Mouse (Mus musculus) lung, embryonic 15.5 days (tissue): ENCODE results near the gene Calu. TPM values are rescaled to one million over a fixed set of nuclear protein-coding genes. Genes with fewer than 3 reads are reported as not detected.

Experiments
- ATAC-seq: fragments of 200-750 bp; cut with Nextera tagmentation; 2 replicates; pipeline ENCODE4 v1.8.0; 2017; ENCODE audit warnings: moderate number of reproducible peaks, borderline replicate concordance; ENCODE audit not compliant: low FRiP score, low TSS enrichment; ENCODE audit errors: extremely low read depth
- H3K27ac ChIP-seq: fragments of 300-500 bp; sonication (generic); 2 replicates; pipeline ENCODE4 v1.5.1; 2015; ENCODE audit warnings: moderate library complexity, mild to moderate bottlenecking, inconsistent platforms
- H3K27me3 ChIP-seq: fragments of 300-500 bp; sonication (generic); 2 replicates; pipeline ENCODE4 v1.6.1; 2015; ENCODE audit warnings: inconsistent platforms
- H3K36me3 ChIP-seq: fragments of 300-500 bp; sonication (generic); 2 replicates; pipeline ENCODE4 v1.6.1; 2015; ENCODE audit warnings: inconsistent platforms
- H3K4me1 ChIP-seq: fragments of 300-500 bp; sonication (generic); 2 replicates; pipeline ENCODE4 v1.6.1; 2015; ENCODE audit warnings: inconsistent platforms
- H3K4me2 ChIP-seq: fragments of 300-500 bp; sonication (generic); 2 replicates; pipeline ENCODE4 v1.6.1; 2015; ENCODE audit warnings: inconsistent platforms, mild to moderate bottlenecking, moderate library complexity
- H3K4me3 ChIP-seq: fragments of 300-500 bp; sonication (generic); 2 replicates; pipeline ENCODE4 v1.5.1; 2015; ENCODE audit warnings: mild to moderate bottlenecking, inconsistent platforms
- H3K9ac ChIP-seq: fragments of 300-500 bp; sonication (generic); 2 replicates; pipeline ENCODE4 v1.6.1; 2015; ENCODE audit warnings: inconsistent platforms
- H3K9me3 ChIP-seq: fragments of 300-500 bp; sonication (generic); 2 replicates; pipeline ENCODE4 v1.6.1; 2016; ENCODE audit warnings: inconsistent platforms
- WGBS: fragments of 180-500 bp; shearing (Covaris S2); methylation state at CpG from one replicate; pipeline ENCODE4 v1.1.7; 2015; 5-methylcytosine and 5-hydroxymethylcytosine counted together
- polyA plus RNA-seq: library from polyadenylated mRNA; unstranded; fragments of >200 nt; fragmentation: Nextera tagmentation; extraction: Ambion mirVana; gene quantifications from 2 replicates; pipeline ENCODE4 v1.2.1, GENCODE M21; 2015

The Calu gene
- 427 and 444 TPM in 2 replicates for polyA plus RNA-seq

DNA sequence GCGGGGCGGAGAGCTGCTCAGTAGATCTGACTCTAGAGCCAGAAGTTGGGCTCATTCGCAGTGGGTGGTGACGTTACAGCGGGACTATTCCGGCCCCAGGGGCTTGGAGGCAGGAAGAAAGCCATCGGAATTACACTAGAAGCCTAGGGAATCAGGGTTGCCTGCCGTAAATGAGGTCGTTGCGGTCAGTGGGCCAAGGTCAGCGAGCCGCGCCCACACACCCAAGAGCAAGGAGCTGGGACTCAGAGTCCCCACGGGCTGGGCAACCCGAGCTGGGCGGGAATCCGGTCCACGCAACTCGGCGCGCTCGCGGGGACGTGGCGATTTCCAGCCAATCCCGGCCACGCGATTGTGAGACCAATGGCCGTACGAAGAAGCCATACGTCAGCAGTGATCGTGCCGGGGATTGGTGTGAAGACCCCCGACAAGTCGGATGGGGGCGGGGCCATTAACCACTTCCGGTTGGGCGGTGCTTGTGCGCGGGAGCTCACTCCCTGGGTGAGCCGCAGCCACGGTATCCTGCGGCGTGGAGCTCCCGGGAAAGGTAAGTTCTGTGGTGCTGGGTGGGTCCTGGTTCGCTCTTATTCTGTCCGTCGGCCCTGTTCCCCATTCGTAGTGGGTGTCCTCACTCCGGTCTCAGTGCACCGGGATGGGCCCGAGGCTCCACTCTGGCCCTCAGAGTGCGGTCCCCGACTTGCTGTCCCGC lies at the start of gene Calu:
Gene Calu, plus strand, starts transcription at position 405 of the 706 bp plus-strand sequence.
- peak within 1 kb of the TSS; percentile 64 for H3K4me2 ChIP-seq
- H3K9me3 ChIP-seq = no peaks in the 10 kb centered on the region
- under 1% methylated on average over 55 of the region's 55 CpGs for WGBS
- H3K27me3 ChIP-seq = no peaks in the 10 kb centered on the region
- ATAC-seq = peak; percentile 99
- no peaks in the 10 kb centered on the region for H3K36me3 ChIP-seq
- peaks cover 14% of the 10 kb centered on the region for H3K4me1 ChIP-seq
- peak within 1 kb of the TSS; percentile 87 for H3K4me3 ChIP-seq
- H3K27ac ChIP-seq = peak within 1 kb of the TSS; percentile 85
- H3K9ac ChIP-seq = peak within 1 kb of the TSS; percentile 91

DNA sequence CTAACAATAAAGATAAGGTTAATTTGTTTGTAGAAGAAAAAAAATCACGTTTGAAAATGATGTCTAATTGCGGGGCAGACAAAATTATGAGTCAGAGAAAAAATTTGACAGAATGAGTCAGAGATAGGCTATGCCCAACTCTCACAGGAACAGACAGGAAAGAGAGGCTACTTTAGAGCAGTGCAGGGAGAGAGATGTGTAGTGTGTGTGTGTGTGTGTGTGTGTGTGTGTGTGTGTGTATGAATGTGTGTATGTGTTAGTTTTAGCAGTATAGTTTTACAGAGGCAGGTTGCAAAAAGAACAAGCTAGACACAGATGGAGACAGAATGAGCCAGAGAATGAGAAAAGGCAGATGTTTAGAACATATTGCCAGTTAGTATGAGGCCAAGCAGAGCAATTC lies 48.8 kb upstream of the Calu start:
- Histone ChIP-seq H3K27ac (no peak overlapping the region), H3K4me1 (no peaks in the 10 kb centered on the region), H3K4me3 (no peak overlapping the region), H3K9ac (no peak overlapping the region), H3K9me3 (no peaks in the 10 kb centered on the region), H3K36me3 (no peaks in the 10 kb centered on the region), H3K27me3 (no peaks in the 10 kb centered on the region), H3K4me2 (no peak overlapping the region)
- ATAC-seq = no peak
- WGBS = 52% methylated on average over 2 of the region's 2 CpGs

DNA sequence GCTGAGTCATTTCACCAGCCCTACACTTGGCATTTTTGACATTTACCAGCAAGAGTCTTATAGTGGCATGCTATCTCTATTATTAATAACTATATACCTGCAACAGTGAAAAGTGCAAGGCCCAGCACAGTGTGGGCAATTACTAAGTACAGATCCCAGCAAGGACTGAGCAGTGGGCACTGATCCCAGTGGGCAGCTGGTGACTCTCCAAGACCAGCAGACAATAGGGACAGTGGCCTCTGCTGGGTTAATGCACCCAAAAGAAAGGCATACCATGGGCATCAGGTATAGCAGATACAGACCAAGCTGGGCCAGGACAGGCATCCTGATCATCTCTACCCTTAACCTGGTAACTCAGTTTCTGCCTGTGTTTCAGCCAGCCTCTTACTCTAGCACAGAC lies 44.6 kb upstream of the Calu start:
- no peak for ATAC-seq
- Histone ChIP-seq H3K4me2 (no peak overlapping the region), H3K9me3 (no peaks in the 10 kb centered on the region), H3K9ac (no peak overlapping the region), H3K4me1 (no peaks in the 10 kb centered on the region), H3K27me3 (no peaks in the 10 kb centered on the region), H3K36me3 (no peaks in the 10 kb centered on the region), H3K27ac (no peak overlapping the region), H3K4me3 (no peak overlapping the region)

DNA sequence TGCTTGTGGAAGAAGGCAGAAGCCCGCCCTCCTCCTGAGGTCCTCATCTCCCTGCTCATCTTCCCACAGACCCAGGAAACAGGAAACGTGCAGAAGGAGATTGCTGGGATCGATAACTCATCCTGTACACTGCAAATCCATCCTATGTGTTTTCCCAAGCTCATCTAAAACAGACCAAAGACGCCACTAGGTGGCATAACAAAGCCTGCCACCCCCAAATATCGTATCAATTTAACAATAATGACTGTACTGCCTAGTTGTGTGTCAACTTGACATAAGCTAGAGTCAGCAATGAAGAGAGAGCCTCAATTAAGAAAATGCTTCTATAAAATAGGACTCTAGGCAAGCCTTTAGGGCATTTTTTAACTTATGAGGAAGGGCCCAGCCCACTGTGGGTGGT lies 44.1 kb upstream of the Calu start:
- no peak overlapping the region for H3K27ac ChIP-seq
- H3K4me2 ChIP-seq = no peak overlapping the region
- H3K27me3 ChIP-seq = no peaks in the 10 kb centered on the region
- H3K9me3 ChIP-seq = no peaks in the 10 kb centered on the region
- no peak overlapping the region for H3K9ac ChIP-seq
- no peaks in the 10 kb centered on the region for H3K36me3 ChIP-seq
- 35% methylated on average over 5 of the region's 5 CpGs for WGBS
- ATAC-seq = no peak
- H3K4me3 ChIP-seq = no peak overlapping the region
- no peaks in the 10 kb centered on the region for H3K4me1 ChIP-seq

DNA sequence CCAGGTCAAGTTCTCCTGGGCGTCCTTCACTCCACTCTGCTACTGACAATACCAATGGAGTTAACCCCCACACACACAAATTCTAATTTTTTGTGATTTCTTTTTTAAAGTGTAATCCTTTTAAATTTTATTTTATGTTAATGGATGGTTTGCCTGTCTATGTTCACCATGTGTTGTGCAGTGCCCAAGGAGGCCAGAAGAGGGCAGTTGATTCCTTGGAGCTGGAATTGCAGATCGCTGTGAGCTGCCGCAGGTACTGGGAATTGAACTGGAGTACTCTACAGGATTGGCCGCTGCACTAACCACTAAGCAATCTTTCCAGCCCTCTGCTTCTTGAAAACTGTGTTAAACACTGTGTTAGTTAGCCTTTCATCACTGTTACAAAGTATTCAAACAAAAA lies 42.4 kb upstream of the Calu start:
- WGBS = 86% methylated on average over 4 of the region's 4 CpGs
- H3K36me3 ChIP-seq = no peaks in the 10 kb centered on the region

DNA sequence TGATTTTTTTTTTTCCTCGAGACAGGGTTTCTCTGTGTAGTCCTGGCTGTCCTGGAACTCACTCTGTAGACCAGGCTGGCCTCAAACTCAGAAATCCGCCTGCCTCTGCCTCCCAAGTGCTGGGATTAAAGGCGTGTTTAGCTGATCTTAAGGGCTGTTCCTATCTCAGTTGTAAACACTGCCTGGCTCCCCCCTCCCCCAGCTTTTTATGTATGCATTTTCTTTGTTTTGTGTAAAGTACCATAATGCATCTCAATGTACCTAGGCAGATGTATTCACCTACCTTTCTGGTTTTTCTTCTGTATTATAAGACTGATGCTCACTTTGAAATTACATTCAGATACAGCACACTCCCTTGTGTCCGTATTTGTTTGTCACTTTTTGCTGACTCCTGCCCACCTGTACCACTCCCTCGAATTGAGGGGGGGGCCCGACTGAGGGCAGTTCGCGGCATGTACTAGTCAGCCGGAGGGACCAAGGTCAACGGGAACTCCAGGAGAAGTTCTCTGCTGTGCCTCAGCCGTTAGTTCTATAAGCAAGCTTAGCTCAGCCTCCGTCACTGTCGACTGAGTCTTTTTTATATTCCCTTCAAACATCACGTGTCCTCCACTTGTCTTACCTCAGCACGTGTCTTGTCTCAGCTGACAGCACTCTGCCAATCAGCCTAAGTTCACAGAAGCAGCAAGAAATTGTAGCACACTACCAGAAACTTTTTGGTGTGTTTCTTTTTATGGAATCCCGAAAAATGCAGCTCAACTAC lies 38.8 kb upstream of the Calu start:
- 85% methylated on average over 16 of the region's 16 CpGs for WGBS
- Histone ChIP-seq H3K27me3 (no peaks in the 10 kb centered on the region), H3K4me1 (no peaks in the 10 kb centered on the region), H3K36me3 (no peaks in the 10 kb centered on the region), H3K4me3 (no peak overlapping the region), H3K4me2 (no peak overlapping the region), H3K9me3 (no peaks in the 10 kb centered on the region), H3K27ac (no peak overlapping the region), H3K9ac (no peak overlapping the region)
- ATAC-seq = no peak

More for the DNA sequence above, 42.4 kb upstream of the Calu start:
- no peak for ATAC-seq
- Histone ChIP-seq H3K4me3 (no peak overlapping the region), H3K9ac (no peak overlapping the region), H3K4me1 (no peaks in the 10 kb centered on the region), H3K27ac (no peak overlapping the region), H3K4me2 (no peak overlapping the region), H3K27me3 (no peaks in the 10 kb centered on the region), H3K9me3 (no peaks in the 10 kb centered on the region)

DNA sequence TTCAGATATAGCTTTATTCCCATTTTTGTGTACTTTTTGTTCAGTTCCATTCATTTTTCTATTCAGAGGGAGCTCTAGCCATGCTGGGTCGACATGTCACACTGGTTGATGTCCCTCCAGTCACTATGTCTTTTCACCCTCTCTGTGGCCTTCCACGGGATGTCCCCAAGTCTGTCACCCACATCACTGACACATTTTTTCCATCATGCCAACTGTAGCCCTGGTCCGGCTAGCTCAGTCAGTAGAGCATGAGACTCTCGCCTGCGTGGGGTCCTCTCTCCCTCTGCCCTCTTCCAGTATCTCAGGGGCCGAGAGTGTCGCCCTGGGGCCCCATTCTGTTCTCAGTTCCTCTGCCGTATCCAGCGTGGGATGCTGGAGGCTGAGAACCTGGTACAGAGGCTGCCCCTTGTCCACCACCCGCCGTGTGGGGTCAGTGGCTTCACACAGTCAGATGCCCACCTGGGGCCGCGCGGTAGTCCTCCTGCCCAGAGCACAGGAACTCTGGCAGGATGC lies 34.1 kb upstream of the Calu start:
- no peaks in the 10 kb centered on the region for H3K9me3 ChIP-seq
- ATAC-seq = no peak
- 62% methylated on average over 14 of the region's 14 CpGs for WGBS
- no peak overlapping the region for H3K4me2 ChIP-seq
- H3K4me1 ChIP-seq = no peaks in the 10 kb centered on the region
- H3K27ac ChIP-seq = no peak overlapping the region
- H3K27me3 ChIP-seq = no peaks in the 10 kb centered on the region
- no peak overlapping the region for H3K4me3 ChIP-seq
- no peaks in the 10 kb centered on the region for H3K36me3 ChIP-seq
- no peak overlapping the region for H3K9ac ChIP-seq

DNA sequence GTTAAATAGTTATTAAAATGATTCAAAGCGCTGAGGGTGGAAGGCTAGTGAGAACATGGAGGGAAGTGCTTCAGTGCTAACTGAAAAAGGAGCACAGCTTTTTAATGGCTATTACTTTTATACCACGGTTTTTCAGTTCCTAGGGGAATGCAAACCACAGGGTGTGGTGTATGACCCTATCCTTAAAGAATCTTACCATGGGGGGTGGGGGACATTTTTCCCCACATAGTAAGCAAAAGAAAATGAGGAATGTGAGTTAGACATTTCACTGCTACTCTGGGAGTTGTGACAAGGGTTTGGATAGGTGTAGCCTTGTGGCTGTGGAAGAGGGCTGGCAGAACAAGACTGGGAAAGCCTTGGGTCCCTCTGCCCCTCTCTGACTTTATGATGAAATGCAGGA lies 30.6 kb upstream of the Calu start:
- H3K9me3 ChIP-seq = no peaks in the 10 kb centered on the region
- H3K27me3 ChIP-seq = no peaks in the 10 kb centered on the region
- WGBS = 64% methylated on average over 2 of the region's 2 CpGs
- no peak overlapping the region for H3K4me2 ChIP-seq
- ATAC-seq = no peak
- H3K36me3 ChIP-seq = no peaks in the 10 kb centered on the region
- H3K9ac ChIP-seq = no peak overlapping the region
- H3K27ac ChIP-seq = no peak overlapping the region
- no peak overlapping the region for H3K4me3 ChIP-seq
- H3K4me1 ChIP-seq = no peaks in the 10 kb centered on the region

DNA sequence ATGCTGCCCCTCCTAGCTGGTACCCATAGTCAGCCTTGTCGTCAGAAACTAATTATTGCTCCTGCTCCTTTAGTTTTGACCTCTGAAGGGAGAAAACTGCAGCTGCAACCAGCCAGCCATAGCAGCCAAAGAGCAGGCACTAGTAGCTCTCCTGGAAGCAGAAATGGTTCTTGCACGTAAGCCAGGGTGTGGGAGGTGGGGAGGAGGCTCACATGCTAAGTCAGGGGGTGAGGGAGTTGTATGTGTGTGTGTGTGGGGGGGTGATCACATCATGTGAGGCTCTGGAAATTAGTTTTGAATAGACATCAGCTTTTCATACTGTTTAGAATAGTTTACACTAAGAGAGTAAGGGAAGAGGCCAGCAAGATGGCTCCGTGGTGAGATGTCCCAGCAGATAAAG lies 29.9 kb upstream of the Calu start:
- no peaks in the 10 kb centered on the region for H3K27me3 ChIP-seq
- H3K4me2 ChIP-seq = no peak overlapping the region
- no peak overlapping the region for H3K9ac ChIP-seq
- ATAC-seq = no peak
- WGBS = 66% methylated on average over 3 of the region's 3 CpGs
- H3K9me3 ChIP-seq = no peaks in the 10 kb centered on the region
- H3K4me3 ChIP-seq = no peak overlapping the region
- H3K27ac ChIP-seq = no peak overlapping the region
- H3K4me1 ChIP-seq = no peaks in the 10 kb centered on the region
- H3K36me3 ChIP-seq = no peaks in the 10 kb centered on the region

DNA sequence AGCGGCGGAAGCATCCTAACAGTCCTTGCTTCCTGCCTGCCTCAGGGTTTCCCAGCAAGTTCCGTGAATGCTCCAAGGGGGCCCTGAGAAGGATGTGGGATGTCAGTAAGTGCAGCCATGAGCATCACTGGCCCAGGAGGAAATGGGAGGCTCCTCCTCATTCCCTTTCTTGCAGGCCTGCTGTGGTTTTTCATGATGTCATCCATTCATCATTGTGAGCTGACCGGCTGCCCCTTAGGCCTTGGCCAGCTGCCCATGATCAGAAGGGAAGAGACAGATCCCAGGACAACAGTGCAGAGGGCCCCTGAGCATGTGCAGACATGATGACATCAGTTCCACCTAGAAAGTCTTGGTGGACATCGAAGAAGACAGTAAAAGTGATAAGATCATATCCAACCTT lies 29.0 kb upstream of the Calu start, which contains the start of gene Fam71f1:
Gene Fam71f1, plus strand, starts transcription at position 262 of the 400 bp plus-strand sequence.
- H3K4me1 ChIP-seq = no peaks in the 10 kb centered on the region
- 63% methylated on average over 5 of the region's 5 CpGs for WGBS
- no peak within 1 kb of the TSS for H3K4me3 ChIP-seq
- H3K4me2 ChIP-seq = no peak within 1 kb of the TSS
- no peak within 1 kb of the TSS for H3K9ac ChIP-seq
- ATAC-seq = no peak
- no peak within 1 kb of the TSS for H3K27ac ChIP-seq
- H3K27me3 ChIP-seq = no peaks in the 10 kb centered on the region
- no peaks in the 10 kb centered on the region for H3K36me3 ChIP-seq
- no peaks in the 10 kb centered on the region for H3K9me3 ChIP-seq

DNA sequence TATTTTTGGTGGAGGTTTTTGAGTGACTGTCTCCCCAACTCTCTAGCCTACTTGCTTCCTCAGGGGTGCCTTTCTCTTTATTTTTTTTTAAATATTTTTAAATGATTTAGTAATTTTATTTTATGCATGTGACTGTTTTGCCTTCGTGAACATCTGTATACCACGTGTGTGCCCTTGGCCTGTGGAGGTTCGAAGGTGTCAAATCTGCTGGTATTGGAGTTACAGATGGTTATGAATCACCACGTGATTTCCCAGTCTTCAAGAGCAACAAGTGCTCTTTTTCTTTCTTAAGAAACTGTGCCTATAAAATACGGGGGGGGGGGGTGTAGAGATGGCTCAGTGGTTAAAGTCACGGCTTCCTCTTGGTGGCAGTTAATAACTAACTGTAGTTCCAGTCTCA lies 26.3 kb upstream of the Calu start:
- Histone ChIP-seq H3K27me3 (no peaks in the 10 kb centered on the region), H3K4me1 (no peaks in the 10 kb centered on the region), H3K4me2 (no peak overlapping the region), H3K9ac (no peak overlapping the region), H3K4me3 (no peak overlapping the region), H3K36me3 (no peaks in the 10 kb centered on the region), H3K9me3 (no peaks in the 10 kb centered on the region), H3K27ac (no peak overlapping the region)
- 79% methylated on average over 6 of the region's 6 CpGs for WGBS
- no peak for ATAC-seq

DNA sequence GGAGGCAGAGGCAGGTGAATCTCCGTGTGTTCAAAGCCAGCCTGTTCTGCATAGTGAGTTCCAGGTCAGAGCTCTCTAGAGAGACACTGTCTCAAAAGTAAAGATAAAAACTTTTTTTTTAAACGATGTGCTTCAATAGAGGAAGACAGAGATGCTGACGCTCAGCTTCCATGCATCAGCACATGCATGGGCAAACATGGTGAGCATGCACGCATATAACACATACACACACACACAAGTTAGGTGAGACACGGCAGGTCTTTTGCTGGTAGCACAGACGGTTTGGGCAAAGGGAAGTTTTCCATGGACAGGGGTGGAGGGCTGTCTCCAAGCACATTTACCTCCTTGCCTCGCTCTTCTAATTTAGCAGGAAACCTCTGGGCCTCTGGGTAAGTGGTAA lies 25.7 kb upstream of the Calu start:
- H3K36me3 ChIP-seq = no peaks in the 10 kb centered on the region
- H3K4me1 ChIP-seq = no peaks in the 10 kb centered on the region

More for the DNA sequence above, 25.7 kb upstream of the Calu start:
- Histone ChIP-seq H3K9ac (no peak overlapping the region), H3K9me3 (no peaks in the 10 kb centered on the region), H3K27ac (no peak overlapping the region), H3K4me2 (no peak overlapping the region), H3K27me3 (no peaks in the 10 kb centered on the region), H3K4me3 (no peak overlapping the region)
- WGBS = 89% methylated on average over 7 of the region's 7 CpGs
- ATAC-seq = no peak
